Mouse (Mus musculus) adrenal gland, adult 2 months (tissue): ENCODE measurements at regions not wholly inside any gene's neighbourhood (a gene's known extent, or its start where the extent isn't known, plus 50 kb on each side); places are given as distances from the start of the nearest gene placed in this dataset.

Experiments used
- DNase-seq: peaks from one replicate; pipeline ENCODE4 v3.0.0; 2021

- no peak for DNase-seq
Observed at GRCm38 (mm10) chr12:92292460-92293340, 443.7 kb upstream of the Sel1l start.

GRCm38 (mm10) chr12:92291490-92291889 is 442.5 kb upstream of the Sel1l start:
- DNase-seq = peak; percentile 5

- no peak for DNase-seq
Observed at GRCm38 (mm10) chr12:92285511-92285910, 436.6 kb upstream of the Sel1l start.

GRCm38 (mm10) chr12:92280470-92280869 is 431.5 kb upstream of the Sel1l start:
- no peak for DNase-seq

- no peak for DNase-seq
Observed at GRCm38 (mm10) chr12:92251962-92252361, 403.0 kb upstream of the Sel1l start.

GRCm38 (mm10) chr12:92246790-92247451 is 398.0 kb upstream of the Sel1l start:
- DNase-seq = no peak

- no peak for DNase-seq
Observed at GRCm38 (mm10) chr12:92239956-92240699, 391.2 kb upstream of the Sel1l start.

- DNase-seq = no peak
Observed at GRCm38 (mm10) chr12:92233650-92234408, 384.9 kb upstream of the Sel1l start.

GRCm38 (mm10) chr12:92228585-92228984 is 379.6 kb upstream of the Sel1l start:
- no peak for DNase-seq

GRCm38 (mm10) chr12:92203351-92203750 is 354.4 kb upstream of the Sel1l start:
- no peak for DNase-seq

- peak; percentile 52 for DNase-seq
Observed at GRCm38 (mm10) chr12:92200602-92201001, 351.6 kb upstream of the Sel1l start.

- DNase-seq = peak; percentile 40
Observed at GRCm38 (mm10) chr12:92198738-92199477, 350.0 kb upstream of the Sel1l start.

GRCm38 (mm10) chr12:92193934-92194685 is 345.2 kb upstream of the Sel1l start:
- DNase-seq = no peak

GRCm38 (mm10) chr12:92193199-92193933 is 344.4 kb upstream of the Sel1l start:
- no peak for DNase-seq

- DNase-seq = no peak
Observed at GRCm38 (mm10) chr12:92189022-92189421, 340.1 kb upstream of the Sel1l start.

GRCm38 (mm10) chr12:92187133-92187482 is 338.2 kb upstream of the Sel1l start:
- DNase-seq = no peak

- no peak for DNase-seq
Observed at GRCm38 (mm10) chr12:92186448-92187132, 337.6 kb upstream of the Sel1l start.

- no peak for DNase-seq
Observed at GRCm38 (mm10) chr12:92179292-92179691, 330.3 kb upstream of the Sel1l start.

- no peak for DNase-seq
Observed at GRCm38 (mm10) chr12:92156726-92157125, 307.8 kb upstream of the Sel1l start.
